Mouse (Mus musculus): ENCODE measurements around the gene Ptrh1. TPM values are rescaled to one million over a fixed set of nuclear protein-coding genes. Genes with fewer than 3 reads are reported as not detected.

The Ptrh1 gene
- polyA plus RNA-seq, 1 experiment from 2014 or later, result 3.5 TPM

DNA sequence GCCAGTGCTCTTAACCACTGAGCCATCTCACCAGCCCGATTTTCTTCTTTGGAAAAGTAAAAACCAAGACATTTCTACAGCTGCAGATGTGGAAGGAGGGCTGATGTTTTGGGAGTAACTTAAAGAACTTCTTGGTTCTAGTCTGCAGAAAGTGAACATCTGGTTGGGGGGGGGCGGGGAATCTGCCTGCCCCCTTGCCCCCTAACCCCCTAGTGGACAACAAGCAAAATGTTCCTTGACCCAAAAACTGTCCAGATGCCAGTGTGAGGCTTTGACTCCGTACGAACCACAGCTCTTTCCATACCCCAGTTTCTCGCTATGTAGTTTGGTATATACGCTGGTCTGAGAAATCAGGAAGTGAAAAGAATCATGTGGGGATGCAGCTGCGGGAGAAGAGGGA is 25.4 kb upstream of the Ptrh1 start:
- peaks cover 20% of the 10 kb centered on the region for H3K4me1 ChIP-seq (ENCODE audit: control insufficient read depth, insufficient read depth, low read length)
- 77% methylated on average over 7 of the region's 7 CpGs for WGBS
- 0 out of 2 replicates have a peak overlapping the region, but pooled peaks have one; percentile 78 for H3K27ac ChIP-seq (replicated peaks; ENCODE audit: low read depth, low read length)
- H3K9me3 ChIP-seq (ENCODE audit: control insufficient read depth, low read length), result no peaks in the 10 kb centered on the region
- no peak for DNase-seq
- no peak overlapping the region for H3K4me3 ChIP-seq (replicated peaks; ENCODE audit: low read depth, low read length)
- H3K9ac ChIP-seq (replicated peaks; ENCODE audit: low read length), result no peak overlapping the region
- peak overlapping the region; percentile 52; the same call in 1 of the 2 replicates for H3K4me2 ChIP-seq (ENCODE audit: low read length)
- no peak for ATAC-seq (ENCODE audit: low FRiP score, low TSS enrichment)
- no peaks in the 10 kb centered on the region for H3K27me3 ChIP-seq (ENCODE audit: control insufficient read depth, insufficient read depth, low read length)
- H3K36me3 ChIP-seq (ENCODE audit: control insufficient read depth, insufficient read depth, low read length), result peaks cover 80% of the 10 kb centered on the region

GRCm38 (mm10) chr2:32750887-32751664 is 24.5 kb upstream of the Ptrh1 start:
- Histone ChIP-seq H3K4me1 (ENCODE audit: control insufficient read depth, insufficient read depth, low read length) (peaks cover 20% of the 10 kb centered on the region), H3K27ac (replicated peaks; ENCODE audit: low read depth, low read length) (peak overlapping the region; percentile 78), H3K4me2 (ENCODE audit: low read length) (peak overlapping the region; percentile 52), H3K36me3 (ENCODE audit: control insufficient read depth, insufficient read depth, low read length) (peaks cover 75% of the 10 kb centered on the region), H3K27me3 (ENCODE audit: control insufficient read depth, insufficient read depth, low read length) (no peaks in the 10 kb centered on the region), H3K9me3 (ENCODE audit: control insufficient read depth, low read length) (no peaks in the 10 kb centered on the region), H3K9ac (replicated peaks; ENCODE audit: low read length) (peak overlapping the region; percentile 43), H3K4me3 (replicated peaks; ENCODE audit: low read depth, low read length) (peak overlapping the region; percentile 25)
- ATAC-seq (ENCODE audit: low FRiP score, low TSS enrichment) (peak; percentile 77), DNase-seq (peak; percentile 78)
- WGBS, result 2% methylated on average over 31 of the region's 31 CpGs

GRCm38 (mm10) chr2:32751665-32752033 is 23.9 kb upstream of the Ptrh1 start:
- no peak for ATAC-seq (ENCODE audit: low FRiP score, low TSS enrichment)
- Histone ChIP-seq H3K4me3 (replicated peaks; ENCODE audit: low read depth, low read length) (peak overlapping the region; percentile 25), H3K27ac (replicated peaks; ENCODE audit: low read depth, low read length) (peak overlapping the region; percentile 78), H3K4me1 (ENCODE audit: control insufficient read depth, insufficient read depth, low read length) (peaks cover 20% of the 10 kb centered on the region), H3K9ac (replicated peaks; ENCODE audit: low read length) (peak overlapping the region; percentile 43), H3K27me3 (ENCODE audit: control insufficient read depth, insufficient read depth, low read length) (no peaks in the 10 kb centered on the region), H3K4me2 (ENCODE audit: low read length) (peak overlapping the region; percentile 52), H3K9me3 (ENCODE audit: control insufficient read depth, low read length) (no peaks in the 10 kb centered on the region), H3K36me3 (ENCODE audit: control insufficient read depth, insufficient read depth, low read length) (peaks cover 69% of the 10 kb centered on the region)
- WGBS, result 15% methylated on average over 10 of the region's 10 CpGs
- DNase-seq, result no peak

- Histone ChIP-seq H3K4me3 (replicated peaks; ENCODE audit: low read depth, low read length) (no peak overlapping the region; the same call in 1 of the 2 replicates), H3K27ac (replicated peaks; ENCODE audit: low read depth, low read length) (no peak overlapping the region), H3K9me3 (ENCODE audit: control insufficient read depth, low read length) (no peaks in the 10 kb centered on the region), H3K9ac (replicated peaks; ENCODE audit: low read length) (0 out of 2 replicates have a peak overlapping the region, but pooled peaks have one; percentile 43), H3K36me3 (ENCODE audit: control insufficient read depth, insufficient read depth, low read length) (peaks cover 63% of the 10 kb centered on the region), H3K4me2 (ENCODE audit: low read length) (peak overlapping the region; percentile 52), H3K4me1 (ENCODE audit: control insufficient read depth, insufficient read depth, low read length) (peaks cover 20% of the 10 kb centered on the region), H3K27me3 (ENCODE audit: control insufficient read depth, insufficient read depth, low read length) (no peaks in the 10 kb centered on the region)
- WGBS, result 63% methylated on average over 10 of the region's 10 CpGs
- ATAC-seq (ENCODE audit: low FRiP score, low TSS enrichment), result no peak
- DNase-seq, result peak; percentile 35
Observed at GRCm38 (mm10) chr2:32752181-32752580, 23.4 kb upstream of the Ptrh1 start.

DNA sequence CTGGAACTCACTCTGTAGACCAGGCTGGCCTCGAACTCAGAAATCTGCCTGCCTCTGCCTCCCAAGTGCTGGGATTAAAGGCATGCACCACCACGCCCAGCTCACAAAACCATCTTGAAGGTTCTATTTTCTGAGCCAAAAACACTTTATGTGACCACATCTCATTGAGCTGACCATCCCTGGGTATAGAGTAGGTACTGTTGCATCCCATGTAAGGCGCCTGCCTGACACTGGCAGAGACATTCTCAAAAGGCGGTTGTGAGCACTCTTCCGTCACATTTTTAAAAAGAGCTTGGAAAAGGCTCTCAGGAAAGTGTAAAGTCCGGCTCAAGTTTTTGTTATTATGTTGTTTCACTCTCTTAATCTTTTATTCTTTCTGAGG is 18.9 kb upstream of the Ptrh1 start:
- H3K4me3 ChIP-seq (replicated peaks; ENCODE audit: low read depth, low read length), result no peak overlapping the region
- H3K36me3 ChIP-seq (ENCODE audit: control insufficient read depth, insufficient read depth, low read length), result peaks cover 55% of the 10 kb centered on the region

DNA sequence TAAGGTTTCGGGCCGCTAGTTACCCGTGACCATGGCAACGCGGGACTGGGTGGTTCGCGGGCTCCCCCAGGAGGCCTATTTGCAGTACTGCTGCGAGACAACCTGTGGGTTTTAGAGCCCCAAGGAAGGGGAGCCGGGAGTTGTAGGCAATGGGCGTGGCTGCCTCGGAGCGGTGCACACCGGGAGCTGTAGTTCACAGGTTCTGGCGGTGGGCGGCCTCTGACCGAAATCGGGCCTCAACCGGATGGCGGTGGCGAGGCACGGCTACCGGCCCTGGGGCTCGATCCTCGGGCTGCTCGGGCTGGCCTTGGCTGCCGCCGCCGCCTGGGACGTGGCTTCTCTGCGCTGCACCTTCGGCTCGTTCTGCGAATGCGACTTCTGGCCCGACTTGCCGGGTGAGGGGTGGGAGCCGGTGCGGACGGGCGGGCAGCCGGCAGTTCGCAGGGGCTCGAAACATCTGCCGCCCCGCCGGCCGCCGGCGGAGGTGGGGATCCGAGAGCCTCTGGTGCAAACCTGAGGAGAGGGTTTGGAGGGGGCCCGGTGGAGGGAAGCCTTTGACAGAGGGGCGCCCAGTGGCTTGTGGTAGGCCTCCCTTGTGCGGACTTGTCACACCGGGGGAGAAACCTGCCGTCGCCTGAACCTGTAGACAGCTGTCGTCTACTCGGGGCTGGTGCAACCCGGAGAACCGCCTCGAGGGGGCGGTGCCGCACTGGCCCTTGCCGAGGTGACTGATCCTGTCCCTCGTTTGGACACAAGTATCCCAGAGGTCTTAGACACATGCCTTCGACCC is 18.3 kb upstream of the Ptrh1 start, which contains the start of gene Tor2a:
Gene Tor2a (plus strand): TSS at position 179 of the 790 bp plus-strand sequence.
- peak within 1 kb of the TSS; percentile 73 for H3K4me3 ChIP-seq (replicated peaks; ENCODE audit: low read depth, low read length)
- under 1% methylated on average over 66 of the region's 66 CpGs for WGBS
- H3K36me3 ChIP-seq (ENCODE audit: control insufficient read depth, insufficient read depth, low read length), result peaks cover 55% of the 10 kb centered on the region
- DNase-seq (peak; percentile 99), ATAC-seq (ENCODE audit: low FRiP score, low TSS enrichment) (peak; percentile 94)
- H3K4me1 ChIP-seq (ENCODE audit: control insufficient read depth, insufficient read depth, low read length), result peaks cover 12% of the 10 kb centered on the region
- peak within 1 kb of the TSS; percentile 80 for H3K9ac ChIP-seq (replicated peaks; ENCODE audit: low read length)
- no peaks in the 10 kb centered on the region for H3K27me3 ChIP-seq (ENCODE audit: control insufficient read depth, insufficient read depth, low read length)
- H3K27ac ChIP-seq (replicated peaks; ENCODE audit: low read depth, low read length), result peak within 1 kb of the TSS; percentile 90
- no peaks in the 10 kb centered on the region for H3K9me3 ChIP-seq (ENCODE audit: control insufficient read depth, low read length)
- peak within 1 kb of the TSS; percentile 56 for H3K4me2 ChIP-seq (ENCODE audit: low read length)

More for the DNA sequence above, 18.9 kb upstream of the Ptrh1 start:
- H3K27me3 ChIP-seq (ENCODE audit: control insufficient read depth, insufficient read depth, low read length), result no peaks in the 10 kb centered on the region
- no peak overlapping the region for H3K9ac ChIP-seq (replicated peaks; ENCODE audit: low read length)
- ATAC-seq (ENCODE audit: low FRiP score, low TSS enrichment) (peak; percentile 14; the same call in 1 of the 2 replicates), DNase-seq (no peak)
- no peaks in the 10 kb centered on the region for H3K9me3 ChIP-seq (ENCODE audit: control insufficient read depth, low read length)
- peak overlapping the region; percentile 56; the same call in 1 of the 2 replicates for H3K4me2 ChIP-seq (ENCODE audit: low read length)
- peaks cover 16% of the 10 kb centered on the region for H3K4me1 ChIP-seq (ENCODE audit: control insufficient read depth, insufficient read depth, low read length)
- H3K27ac ChIP-seq (replicated peaks; ENCODE audit: low read depth, low read length), result no peak overlapping the region
- WGBS, result 29% methylated on average over 6 of the region's 6 CpGs

DNA sequence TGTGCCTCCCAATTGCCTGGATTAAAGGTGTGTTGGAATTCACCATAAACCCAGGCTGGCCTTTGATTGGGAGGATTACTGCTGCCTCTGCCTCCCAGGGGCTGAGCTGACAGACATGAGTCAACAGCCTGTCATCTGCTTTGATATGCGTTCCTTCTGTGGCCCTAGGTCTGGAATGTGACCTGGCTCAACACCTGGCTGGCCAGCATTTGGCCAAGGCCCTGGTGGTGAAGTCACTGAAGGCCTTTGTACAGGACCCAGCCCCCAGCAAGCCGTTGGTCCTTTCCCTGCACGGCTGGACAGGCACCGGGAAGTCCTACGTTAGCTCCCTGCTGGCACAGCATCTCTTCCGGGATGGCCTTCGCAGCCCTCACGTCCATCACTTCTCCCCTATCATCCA is 17.1 kb upstream of the Ptrh1 start:
- Histone ChIP-seq H3K4me1 (ENCODE audit: control insufficient read depth, insufficient read depth, low read length) (peaks cover 12% of the 10 kb centered on the region), H3K4me3 (replicated peaks; ENCODE audit: low read depth, low read length) (no peak overlapping the region), H3K9me3 (ENCODE audit: control insufficient read depth, low read length) (no peaks in the 10 kb centered on the region), H3K27me3 (ENCODE audit: control insufficient read depth, insufficient read depth, low read length) (no peaks in the 10 kb centered on the region), H3K27ac (replicated peaks; ENCODE audit: low read depth, low read length) (no peak overlapping the region), H3K9ac (replicated peaks; ENCODE audit: low read length) (no peak overlapping the region), H3K4me2 (ENCODE audit: low read length) (no peak overlapping the region), H3K36me3 (ENCODE audit: control insufficient read depth, insufficient read depth, low read length) (peaks cover 54% of the 10 kb centered on the region)
- DNase-seq (no peak), ATAC-seq (ENCODE audit: low FRiP score, low TSS enrichment) (no peak)
- WGBS, result 76% methylated on average over 8 of the region's 8 CpGs

- WGBS, result 80% methylated on average over 2 of the region's 2 CpGs
- H3K27me3 ChIP-seq (ENCODE audit: control insufficient read depth, insufficient read depth, low read length), result no peaks in the 10 kb centered on the region
- H3K36me3 ChIP-seq (ENCODE audit: control insufficient read depth, insufficient read depth, low read length), result peaks cover 49% of the 10 kb centered on the region
- no peaks in the 10 kb centered on the region for H3K9me3 ChIP-seq (ENCODE audit: control insufficient read depth, low read length)
- H3K4me3 ChIP-seq (replicated peaks; ENCODE audit: low read depth, low read length), result no peak overlapping the region
- ATAC-seq (ENCODE audit: low FRiP score, low TSS enrichment) (no peak), DNase-seq (no peak)
- no peak overlapping the region for H3K4me2 ChIP-seq (ENCODE audit: low read length)
- no peak overlapping the region for H3K27ac ChIP-seq (replicated peaks; ENCODE audit: low read depth, low read length)
- H3K9ac ChIP-seq (replicated peaks; ENCODE audit: low read length), result no peak overlapping the region
- peaks cover 12% of the 10 kb centered on the region for H3K4me1 ChIP-seq (ENCODE audit: control insufficient read depth, insufficient read depth, low read length)
Observed at GRCm38 (mm10) chr2:32759001-32759400, 16.6 kb upstream of the Ptrh1 start.
